Mouse (Mus musculus) gastrocnemius, postnatal 36 days (tissue): ENCODE results near the gene Selenos. TPM values are rescaled to one million over a fixed set of nuclear protein-coding genes. Genes with fewer than 3 reads are reported as not detected.

ENCODE experiments used
- DNase-seq, 2 experiments: peaks; one replicate each; pipeline ENCODE4 v3.0.0; 2022
- intact Hi-C: fragments of 180-260 bp; cut with DNase I; formaldehyde crosslinking; loops from one replicate; pipeline ENCODE4 v1.15.1; 2025
- total RNA-seq, 2 experiments: library from RNA; stranded (reverse); gene quantifications; 2 replicates each; pipeline ENCODE4 v1.2.3; 2021

Gene Selenos
- total RNA-seq, 2 experiments from 2014 or later = 20.3 to 28.4 TPM

DNA sequence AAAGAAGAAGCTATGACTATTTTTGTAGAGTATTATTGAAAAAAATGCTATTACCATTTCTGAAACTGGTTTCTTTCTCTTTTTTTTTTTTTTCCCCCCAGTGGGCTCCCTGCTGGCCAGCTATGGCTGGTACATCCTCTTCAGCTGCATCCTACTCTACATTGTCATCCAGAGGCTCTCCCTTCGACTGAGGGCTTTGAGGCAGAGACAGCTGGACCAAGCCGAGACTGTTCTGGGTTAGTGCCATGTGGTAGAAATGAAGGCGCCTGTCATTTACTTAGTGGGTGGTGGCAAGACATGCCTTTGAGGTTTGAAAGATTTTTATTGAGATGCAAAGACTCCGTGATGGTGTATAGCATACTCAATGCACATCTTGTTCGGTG, 773 bp downstream of the Selenos start:
- intact Hi-C loops = no loop called here
- no peak for DNase-seq

- intact Hi-C loops = no loop called here
- DNase-seq = no peak
Observed at GRCm38 (mm10) chr7:66083757-66084156, 4.3 kb downstream of the Selenos start.

DNA sequence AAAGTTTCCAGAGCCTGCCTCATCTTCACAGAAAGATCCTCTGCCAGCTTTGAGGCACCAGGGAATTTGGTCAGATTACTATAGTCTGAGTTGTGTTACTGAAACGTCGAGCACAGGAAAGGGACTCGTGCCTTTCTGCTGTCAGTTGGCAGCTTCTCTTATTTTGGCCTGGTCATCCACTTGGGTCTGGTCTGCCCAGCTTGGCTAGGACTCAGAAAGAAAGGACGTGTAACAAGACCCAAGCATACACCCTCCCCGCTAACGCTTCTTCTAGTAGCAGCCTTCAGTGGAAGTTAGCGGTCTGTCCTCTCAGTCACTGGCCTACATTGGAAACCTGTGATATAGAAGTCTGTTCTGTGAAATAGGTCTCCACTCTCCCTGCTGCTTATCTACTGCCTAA, 5.1 kb downstream of the Selenos start:
- no peak for DNase-seq
- intact Hi-C loops = no loop called here

DNA sequence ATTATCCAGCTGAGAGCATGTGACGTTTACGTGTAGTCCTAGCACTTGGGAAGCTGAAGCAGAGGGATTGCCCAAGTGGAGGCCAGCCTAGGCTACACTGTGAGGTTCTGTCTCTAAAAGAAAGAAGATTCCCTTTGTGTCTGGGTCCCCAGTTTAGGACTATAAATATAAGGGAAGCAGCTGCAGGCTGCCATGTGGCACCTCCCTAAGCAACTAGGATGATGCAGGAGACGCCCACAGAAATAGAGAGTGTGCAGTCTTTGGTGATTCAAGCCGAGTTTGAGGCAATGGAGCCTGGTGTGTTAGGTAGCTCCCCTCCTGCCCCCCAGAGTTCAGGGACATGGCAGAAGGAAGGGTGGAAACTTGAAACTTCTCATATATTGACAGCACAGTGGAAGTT, 8.2 kb downstream of the Selenos start:
- DNase-seq = no peak
- intact Hi-C loops = no loop called here

DNA sequence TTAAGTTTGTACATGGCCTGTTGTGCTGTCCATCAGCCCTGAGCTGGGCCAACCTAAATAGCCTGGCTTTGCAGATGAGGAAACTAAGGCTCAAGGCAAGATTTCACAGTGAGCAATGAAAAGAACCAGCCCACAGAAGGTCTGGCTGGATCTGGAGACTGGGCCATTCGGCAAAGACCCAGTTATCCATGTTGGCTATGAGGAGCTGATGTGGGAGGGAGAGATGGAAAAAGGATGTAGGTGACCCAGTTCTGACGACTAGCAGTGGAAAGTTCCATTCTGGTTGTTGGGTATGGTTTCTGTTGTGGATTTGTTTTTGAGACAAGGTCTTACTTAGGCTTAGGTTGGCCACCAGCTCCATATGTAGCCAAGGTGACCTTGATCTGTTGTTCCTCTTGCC, 8.6 kb downstream of the Selenos start:
- intact Hi-C loops = no loop called here
- DNase-seq = no peak

GRCm38 (mm10) chr7:66090676-66091190, 11.3 kb downstream of the Selenos start:
- intact Hi-C loops = no loop called here
- no peak for DNase-seq

DNA sequence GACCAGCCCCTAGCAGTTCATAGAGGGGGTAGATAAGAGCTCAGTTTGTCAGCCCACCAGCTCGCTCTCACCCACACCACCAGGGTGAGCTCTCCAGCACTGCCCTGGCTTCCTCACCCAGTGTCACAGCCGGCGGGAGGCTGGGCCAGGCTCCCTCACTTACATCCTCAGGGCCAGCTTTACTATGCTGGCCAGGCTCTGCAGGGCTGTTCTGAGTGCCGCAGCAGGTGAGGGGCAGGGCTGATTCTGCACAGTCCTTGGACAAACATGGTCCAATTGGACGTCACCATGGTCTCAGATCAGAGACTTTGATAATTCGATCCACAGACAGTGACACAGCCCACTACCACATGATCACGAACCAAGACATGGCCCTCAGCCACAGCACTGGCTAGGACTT, 12.1 kb downstream of the Selenos start:
- DNase-seq = no peak
- intact Hi-C loops = no loop called here

DNA sequence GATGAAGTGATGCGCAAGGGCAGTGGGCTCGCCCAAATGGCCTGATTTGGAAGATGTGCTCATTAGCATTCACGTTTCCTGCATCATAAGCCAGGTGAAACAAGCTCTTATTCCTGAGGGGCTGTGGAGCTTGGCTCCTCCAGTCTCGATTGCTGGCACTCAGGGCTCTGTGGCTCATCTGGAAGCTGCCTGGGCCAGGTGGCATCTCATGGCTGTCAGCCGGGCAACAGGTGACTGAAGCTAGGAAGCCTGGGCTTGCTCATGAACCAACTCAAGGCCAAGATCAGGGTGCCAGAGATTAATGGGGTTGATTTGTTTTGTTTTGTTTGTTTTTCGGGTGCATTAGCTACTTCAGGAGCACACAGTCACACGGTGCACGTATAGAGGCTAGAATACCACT, 13.2 kb downstream of the Selenos start:
- no peak for DNase-seq
- intact Hi-C loops = no loop called here

GRCm38 (mm10) chr7:66094141-66094540, 14.7 kb downstream of the Selenos start:
- DNase-seq = peak; percentile 38 to 42

GRCm38 (mm10) chr7:66098803-66099202, 19.4 kb downstream of the Selenos start:
- intact Hi-C loops = no loop called here
- DNase-seq = no peak

More at GRCm38 (mm10) chr7:66094141-66094540, 14.7 kb downstream of the Selenos start:
- intact Hi-C loops = no loop called here

DNA sequence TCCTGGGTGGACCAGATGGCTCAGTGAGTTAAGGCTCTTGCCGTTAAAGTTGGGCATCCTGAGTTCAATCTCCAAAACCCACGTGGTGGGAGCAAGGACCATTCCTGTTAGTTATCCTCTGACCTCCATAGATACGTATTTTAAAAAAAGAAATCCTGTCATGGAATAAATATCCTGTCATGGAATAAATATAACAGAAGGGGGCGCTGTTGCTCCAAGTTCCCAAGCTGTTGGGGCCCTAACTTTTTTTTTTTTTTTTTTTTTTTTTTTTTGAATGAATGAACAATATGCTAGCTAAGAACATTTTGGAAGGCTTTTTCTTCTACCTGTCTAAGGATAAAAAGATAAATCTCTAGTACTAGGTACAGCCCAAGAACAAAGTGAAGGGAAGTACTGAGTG, 22.4 kb downstream of the Selenos start:
- DNase-seq = no peak
- intact Hi-C loops = loop anchor here (1.0 to 5.0 kb wide), 2 partner anchors 199 to 290 kb away; no protein-coding TSS in a partner anchor

GRCm38 (mm10) chr7:66104531-66104930, 25.1 kb downstream of the Selenos start:
- intact Hi-C loops = loop anchor here (5.0 kb wide), 1 partner anchor 288 kb away; no protein-coding TSS in a partner anchor
- DNase-seq = no peak

DNA sequence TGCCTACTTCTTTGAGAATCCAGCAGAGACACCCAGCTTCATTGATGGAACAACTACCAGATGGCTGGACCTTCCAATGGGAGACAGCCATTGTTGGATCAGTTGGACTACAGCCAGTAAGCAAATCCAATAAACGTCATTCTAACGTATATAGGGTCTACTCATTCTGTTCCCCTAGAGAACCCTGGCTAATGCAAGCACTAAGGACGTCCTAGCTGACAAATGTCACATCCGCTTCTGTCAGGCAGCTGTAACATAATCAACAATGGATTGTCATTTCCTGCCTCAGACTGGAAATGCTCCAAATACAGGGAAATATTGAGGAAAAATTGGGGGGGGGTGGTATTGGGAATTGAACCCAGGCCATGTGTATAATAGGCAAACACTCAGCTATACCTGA, 26.3 kb downstream of the Selenos start:
- DNase-seq = no peak
- intact Hi-C loops = loop anchor here (2.0 kb wide), 1 partner anchor 147 kb away; no protein-coding TSS in a partner anchor

- intact Hi-C loops = loop anchor here (2.0 kb wide), 1 partner anchor 146 kb away; no protein-coding TSS in a partner anchor
- no peak for DNase-seq
Observed at GRCm38 (mm10) chr7:66106581-66107056, 27.2 kb downstream of the Selenos start.

DNA sequence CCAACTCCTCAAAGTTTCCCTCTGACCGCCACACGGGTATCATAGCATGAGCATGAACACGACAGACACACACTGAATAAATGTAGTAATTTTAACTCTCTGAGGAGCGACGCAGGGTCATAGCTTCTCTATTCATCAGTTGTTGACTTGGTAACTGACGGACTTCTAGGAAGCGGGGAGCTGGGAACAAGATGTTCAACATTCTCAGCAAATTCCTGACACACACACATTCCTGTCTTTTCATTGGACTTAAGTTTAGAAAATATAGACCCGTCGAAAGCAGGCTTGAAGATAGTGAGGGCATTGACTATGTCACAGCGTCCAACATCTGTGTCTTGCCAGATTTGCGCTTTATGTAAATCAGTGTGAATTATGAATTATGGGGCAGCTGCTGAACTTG, 27.8 kb downstream of the Selenos start:
- intact Hi-C loops = loop anchor here (2.0 kb wide), 1 partner anchor 146 kb away; no protein-coding TSS in a partner anchor
- no peak for DNase-seq

- no peak for DNase-seq
- intact Hi-C loops = loop anchor here (2.0 kb wide), 1 partner anchor 145 kb away; no protein-coding TSS in a partner anchor
Observed at GRCm38 (mm10) chr7:66107930-66108329, 28.5 kb downstream of the Selenos start.

DNA sequence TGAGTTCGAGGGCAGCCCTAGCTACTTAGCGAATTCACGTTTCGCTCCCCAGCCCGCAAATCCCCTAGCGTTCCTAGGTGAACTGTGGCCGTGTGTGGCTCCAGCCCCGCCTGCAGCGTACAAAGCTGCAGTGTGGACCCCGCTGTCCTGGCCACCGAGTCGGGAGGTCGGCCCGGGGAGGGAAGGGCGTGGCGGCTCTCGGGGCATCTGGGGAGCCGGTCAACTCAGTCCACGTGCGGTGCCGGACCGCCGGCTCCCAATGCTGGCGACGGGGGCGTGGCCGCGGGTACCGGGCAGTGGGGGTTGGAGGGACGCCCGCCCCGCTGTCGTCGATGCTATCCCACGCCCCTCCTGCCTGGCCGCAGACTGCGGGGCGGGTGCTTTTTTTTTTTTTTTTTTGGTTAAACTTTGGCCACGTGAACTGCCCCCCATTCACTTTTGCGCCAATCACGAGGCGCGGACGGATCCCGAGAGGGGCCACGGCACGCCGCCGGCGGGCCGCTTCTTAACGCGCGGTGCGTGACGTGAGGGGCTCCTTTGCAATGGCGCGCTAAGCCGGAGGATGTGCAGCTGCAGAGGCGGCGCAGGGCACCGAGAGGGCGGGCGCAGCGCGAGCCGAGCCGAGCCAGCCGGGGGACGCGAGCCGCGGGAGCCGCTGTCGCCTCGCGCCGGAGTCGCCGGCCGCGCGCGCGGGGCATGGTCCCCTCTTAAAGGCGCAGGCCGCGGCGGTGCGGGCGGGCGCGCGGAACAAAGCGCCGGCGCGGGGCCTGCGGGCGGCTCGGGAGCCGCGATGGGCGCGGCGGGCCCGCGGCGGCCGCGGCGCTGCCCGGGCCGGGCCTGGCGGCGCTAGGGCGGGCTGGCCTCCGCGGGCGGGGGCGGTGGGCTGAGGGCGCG, 29.8 kb downstream of the Selenos start, which contains the start of gene Chsy1:
Gene Chsy1 (plus strand): TSS at position 555 of the 894 bp plus-strand sequence.
- peak; percentile 79 to 85 for DNase-seq
- intact Hi-C loops = no loop called here

DNA sequence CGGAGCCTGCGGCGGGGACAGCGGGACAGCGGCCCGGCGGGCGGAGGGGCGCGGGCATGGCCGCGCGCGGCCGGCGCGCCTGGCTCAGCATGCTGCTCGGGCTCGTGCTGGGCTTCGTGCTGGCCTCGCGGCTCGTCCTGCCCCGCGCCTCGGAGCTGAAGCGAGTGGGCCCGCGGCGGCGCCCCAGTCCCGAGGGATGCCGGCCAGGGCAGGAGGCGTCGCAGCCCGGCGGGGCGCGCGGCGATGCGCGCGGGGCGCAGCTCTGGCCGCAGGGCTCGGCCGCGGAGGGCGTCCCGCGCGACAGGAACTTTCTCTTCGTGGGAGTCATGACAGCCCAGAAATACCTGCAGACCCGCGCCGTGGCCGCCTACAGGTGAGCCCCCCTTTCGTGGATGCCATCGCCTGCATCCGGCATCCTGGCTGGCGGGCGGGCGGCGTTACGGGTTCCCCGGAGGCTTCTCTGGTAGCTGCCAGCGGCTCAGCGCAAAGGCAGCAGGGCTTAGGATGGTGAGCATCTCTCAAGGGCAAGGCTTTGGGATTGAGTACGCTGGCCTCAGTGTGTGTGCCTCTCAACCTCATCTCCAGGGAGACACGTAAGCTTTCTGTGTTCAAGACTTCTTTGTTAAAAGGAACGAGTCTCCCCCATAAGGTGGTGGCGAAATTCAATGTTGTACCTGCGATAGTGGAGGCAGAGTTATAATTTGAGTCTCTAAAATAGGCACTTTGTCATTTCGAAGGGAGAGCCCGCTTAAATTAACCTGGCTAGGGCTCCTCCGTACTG, 30.6 kb downstream of the Selenos start:
- DNase-seq = peak; percentile 20 to 23
- intact Hi-C loops = no loop called here

GRCm38 (mm10) chr7:66110636-66111112, 31.2 kb downstream of the Selenos start:
- no peak for DNase-seq
- intact Hi-C loops = no loop called here

GRCm38 (mm10) chr7:66111211-66111610, 31.8 kb downstream of the Selenos start:
- intact Hi-C loops = no loop called here
- DNase-seq = no peak

DNA sequence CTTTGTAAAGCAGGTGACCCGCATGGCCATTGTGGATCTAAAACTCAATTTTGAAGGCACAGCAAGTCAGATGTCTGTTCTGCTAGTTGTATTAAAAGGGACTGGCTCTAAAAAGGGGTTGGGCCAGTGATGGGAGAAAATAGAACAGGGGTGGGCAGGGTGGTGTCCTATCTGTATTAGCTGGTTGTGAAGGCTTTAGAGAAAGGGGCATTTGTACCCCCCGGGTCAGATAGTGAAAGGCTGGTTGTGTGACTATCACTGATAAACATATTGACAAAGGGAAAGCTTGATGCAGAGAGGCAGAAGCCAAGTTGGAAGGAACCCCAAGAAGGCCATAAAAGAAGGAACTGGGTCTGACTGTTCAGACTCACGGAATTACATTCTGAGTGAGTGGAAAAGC, 34.1 kb downstream of the Selenos start:
- intact Hi-C loops = no loop called here

More for the DNA sequence above, 34.1 kb downstream of the Selenos start:
- no peak for DNase-seq
